Mouse (Mus musculus): Measurements from ENCODE around the gene Gm525. TPM values are rescaled to one million over a fixed set of nuclear protein-coding genes. Genes with fewer than 3 reads are reported as not detected.
A peak's percentile ranks its signal among the peaks of the same experiment; 100 is the strongest.

The Gm525 gene
- polyA plus RNA-seq, 1 experiment from 2014 or later = not detected

DNA sequence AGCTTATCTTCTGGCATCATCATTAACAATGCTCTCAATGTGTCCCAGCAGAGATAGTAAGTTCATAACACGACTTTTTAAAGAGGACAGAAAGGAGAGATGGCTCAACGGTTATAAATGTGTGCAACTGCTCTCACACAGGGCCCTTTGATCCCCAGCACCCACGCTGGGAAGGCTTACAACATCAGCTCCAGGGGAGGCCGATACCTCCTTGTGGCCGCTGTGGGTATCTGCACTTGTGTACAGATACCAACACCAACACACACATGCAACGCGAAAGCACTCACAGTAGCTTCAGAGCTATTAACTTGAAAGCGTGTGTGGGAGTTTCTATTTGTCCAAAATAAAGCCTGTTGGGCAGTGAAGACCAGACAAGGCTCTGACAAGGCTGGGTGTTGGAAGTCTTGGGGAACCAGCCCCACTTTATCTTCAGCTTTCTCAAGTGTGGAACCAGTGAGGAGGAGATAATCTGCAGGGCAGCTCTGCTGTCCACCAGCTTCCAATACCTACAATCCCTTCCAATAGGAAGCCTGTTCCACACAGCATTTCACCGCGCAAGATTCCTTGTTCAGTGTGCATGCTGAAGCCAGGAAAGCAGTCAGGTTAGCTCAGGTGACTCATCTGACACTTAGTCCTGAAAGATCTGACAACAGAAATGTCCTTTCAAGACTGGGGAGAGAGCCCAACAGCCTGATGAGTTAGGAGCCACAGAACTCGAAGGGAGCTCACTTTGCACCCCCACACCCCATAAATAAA, 14.9 kb upstream of the Gm525 start:
- Histone ChIP-seq H3K36me3 (ENCODE audit: control insufficient read depth, insufficient read depth, low read length) (peaks cover 8% of the 10 kb centered on the region), H3K27ac (ENCODE audit: low read depth, low read length) (no peak overlapping the region), H3K9ac (ENCODE audit: low read depth, low read length) (peak overlapping the region; percentile 96), H3K4me3 (ENCODE audit: low read length) (peak overlapping the region; percentile 96), H3K4me1 (ENCODE audit: control insufficient read depth, insufficient read depth, low read depth, low read length) (peaks cover 19% of the 10 kb centered on the region), H3K9me3 (ENCODE audit: control insufficient read depth, low read length) (no peaks in the 10 kb centered on the region), H3K4me2 (ENCODE audit: low read length) (peak overlapping the region; percentile 84), H3K27me3 (replicated peaks; ENCODE audit: control insufficient read depth, insufficient read depth, low read length) (no peaks in the 10 kb centered on the region)
- WGBS = 73% methylated on average over 11 of the region's 11 CpGs
- ATAC-seq = no peak

DNA sequence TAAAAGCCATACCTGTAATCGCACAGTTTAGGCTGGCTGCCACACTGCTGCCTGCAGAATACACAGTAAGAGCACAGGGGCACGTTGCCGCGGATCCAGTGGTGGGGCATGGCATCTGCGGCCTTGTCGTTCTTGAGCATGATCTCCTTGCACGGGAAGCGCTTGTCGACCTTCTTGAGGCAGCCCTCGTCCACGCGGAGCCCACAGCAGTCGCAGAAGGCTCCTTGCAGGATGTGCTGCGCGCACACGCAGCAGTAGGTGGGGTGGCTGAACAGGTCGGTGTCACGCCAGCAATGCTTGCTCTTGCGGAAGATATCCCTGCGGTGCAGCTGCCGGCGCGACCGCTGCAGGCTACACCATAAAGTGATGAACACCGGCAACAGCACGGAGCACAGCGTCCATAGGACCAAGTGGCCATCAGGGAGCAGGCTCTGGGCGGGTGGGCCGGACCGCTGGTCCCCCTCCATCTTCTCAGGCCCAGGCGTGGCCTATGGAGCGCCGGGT, 13.7 kb upstream of the Gm525 start:
- H3K27me3 ChIP-seq (replicated peaks; ENCODE audit: control insufficient read depth, insufficient read depth, low read length) = no peaks in the 10 kb centered on the region
- 0% methylated on average over 33 of the region's 33 CpGs for WGBS

DNA sequence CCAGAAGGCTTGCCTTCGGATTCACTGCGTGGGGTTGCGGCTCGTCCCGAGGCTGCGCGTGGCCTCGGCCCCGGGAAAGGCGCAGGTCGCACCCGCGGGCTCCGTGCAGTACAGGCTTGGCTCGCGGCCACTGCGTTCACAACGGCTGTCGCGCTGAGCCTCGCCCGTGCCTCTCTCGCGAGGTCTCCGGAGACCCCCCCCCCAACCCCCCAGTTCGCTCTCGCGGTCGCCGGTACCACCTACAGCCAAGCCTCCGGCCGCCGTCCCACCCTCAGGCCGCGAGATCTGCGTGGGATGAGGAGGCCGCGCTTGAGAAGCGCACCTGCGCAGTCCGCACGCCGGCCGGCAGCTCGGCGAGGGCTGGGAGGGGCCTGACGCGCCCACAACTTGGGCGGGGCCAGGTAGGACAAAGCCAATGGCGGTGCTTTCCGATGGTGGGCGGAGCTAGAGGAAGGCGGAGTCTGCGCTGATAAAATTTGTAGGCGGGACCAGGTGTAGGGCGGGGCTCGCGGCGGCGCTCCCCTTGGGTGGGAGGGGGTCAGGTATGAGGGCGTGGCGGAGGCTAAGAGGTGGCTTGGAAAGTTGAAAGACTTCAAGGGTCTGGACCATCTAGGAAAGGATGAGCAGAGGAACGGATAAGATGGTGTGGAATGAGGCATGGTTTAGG, 13.1 kb upstream of the Gm525 start:
- WGBS = under 1% methylated on average over 63 of the region's 63 CpGs
- H3K27ac ChIP-seq (ENCODE audit: low read depth, low read length) = peak overlapping the region; percentile 78
- peaks cover 19% of the 10 kb centered on the region for H3K4me1 ChIP-seq (ENCODE audit: control insufficient read depth, insufficient read depth, low read depth, low read length)
- no peaks in the 10 kb centered on the region for H3K36me3 ChIP-seq (ENCODE audit: control insufficient read depth, insufficient read depth, low read length)
- peak overlapping the region; percentile 96 for H3K4me3 ChIP-seq (ENCODE audit: low read length)
- ATAC-seq = peak; percentile 96
- no peaks in the 10 kb centered on the region for H3K9me3 ChIP-seq (ENCODE audit: control insufficient read depth, low read length)
- no peaks in the 10 kb centered on the region for H3K27me3 ChIP-seq (replicated peaks; ENCODE audit: control insufficient read depth, insufficient read depth, low read length)
- peak overlapping the region; percentile 96 for H3K9ac ChIP-seq (ENCODE audit: low read depth, low read length)
- peak overlapping the region; percentile 84 for H3K4me2 ChIP-seq (ENCODE audit: low read length)

More for the DNA sequence above, 13.7 kb upstream of the Gm525 start:
- ATAC-seq = no peak; the same call in 1 of the 2 replicates
- Histone ChIP-seq H3K27ac (ENCODE audit: low read depth, low read length) (peak overlapping the region; percentile 78), H3K4me3 (ENCODE audit: low read length) (peak overlapping the region; percentile 96), H3K9me3 (ENCODE audit: control insufficient read depth, low read length) (no peaks in the 10 kb centered on the region), H3K4me1 (ENCODE audit: control insufficient read depth, insufficient read depth, low read depth, low read length) (peaks cover 19% of the 10 kb centered on the region), H3K4me2 (ENCODE audit: low read length) (peak overlapping the region; percentile 84), H3K9ac (ENCODE audit: low read depth, low read length) (peak overlapping the region; percentile 96), H3K36me3 (ENCODE audit: control insufficient read depth, insufficient read depth, low read length) (no peaks in the 10 kb centered on the region)

GRCm38 (mm10) chr11:89061362-89061761, 12.3 kb upstream of the Gm525 start:
- H3K27me3 ChIP-seq (replicated peaks; ENCODE audit: control insufficient read depth, insufficient read depth, low read length) = no peaks in the 10 kb centered on the region
- H3K9me3 ChIP-seq (ENCODE audit: control insufficient read depth, low read length) = no peaks in the 10 kb centered on the region
- no peaks in the 10 kb centered on the region for H3K36me3 ChIP-seq (ENCODE audit: control insufficient read depth, insufficient read depth, low read length)
- H3K4me2 ChIP-seq (ENCODE audit: low read length) = no peak overlapping the region
- WGBS = 89% methylated on average over 7 of the region's 7 CpGs
- H3K27ac ChIP-seq (ENCODE audit: low read depth, low read length) = no peak overlapping the region
- no peak for ATAC-seq
- H3K4me3 ChIP-seq (ENCODE audit: low read length) = no peak overlapping the region
- H3K9ac ChIP-seq (ENCODE audit: low read depth, low read length) = no peak overlapping the region
- peaks cover 19% of the 10 kb centered on the region for H3K4me1 ChIP-seq (ENCODE audit: control insufficient read depth, insufficient read depth, low read depth, low read length)

DNA sequence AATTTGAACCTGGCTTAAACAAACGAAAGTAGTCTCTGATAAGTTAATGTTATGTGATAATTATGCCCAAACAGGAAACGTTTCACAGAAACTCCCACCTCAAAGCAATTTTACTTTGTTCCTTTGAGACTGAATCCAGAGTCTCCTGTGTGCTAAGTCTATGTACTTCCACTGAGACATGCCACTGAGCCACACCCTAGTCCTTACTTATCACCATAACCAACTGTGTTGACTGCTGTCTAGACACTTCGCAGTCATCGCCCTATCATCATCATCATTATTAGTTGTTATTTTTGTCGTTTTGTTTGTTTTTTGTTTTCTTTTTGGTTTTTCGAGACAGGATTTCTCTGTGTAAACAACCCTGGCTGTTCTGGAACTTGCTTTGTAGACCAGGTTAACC, 9.3 kb upstream of the Gm525 start:
- Histone ChIP-seq H3K4me3 (ENCODE audit: low read length) (no peak overlapping the region), H3K27ac (ENCODE audit: low read depth, low read length) (no peak overlapping the region), H3K36me3 (ENCODE audit: control insufficient read depth, insufficient read depth, low read length) (no peaks in the 10 kb centered on the region), H3K4me2 (ENCODE audit: low read length) (no peak overlapping the region), H3K27me3 (replicated peaks; ENCODE audit: control insufficient read depth, insufficient read depth, low read length) (no peaks in the 10 kb centered on the region), H3K9me3 (ENCODE audit: control insufficient read depth, low read length) (no peaks in the 10 kb centered on the region), H3K4me1 (ENCODE audit: control insufficient read depth, insufficient read depth, low read depth, low read length) (peaks cover 5% of the 10 kb centered on the region), H3K9ac (ENCODE audit: low read depth, low read length) (no peak overlapping the region)
- 88% methylated on average over 6 of the region's 6 CpGs for WGBS
- no peak for ATAC-seq

GRCm38 (mm10) chr11:89065297-89065696, 8.3 kb upstream of the Gm525 start:
- H3K36me3 ChIP-seq (ENCODE audit: control insufficient read depth, insufficient read depth, low read length) = no peaks in the 10 kb centered on the region
- WGBS = 98% methylated on average over 3 of the region's 3 CpGs
- no peak overlapping the region for H3K27ac ChIP-seq (ENCODE audit: low read depth, low read length)
- no peaks in the 10 kb centered on the region for H3K9me3 ChIP-seq (ENCODE audit: control insufficient read depth, low read length)
- H3K27me3 ChIP-seq (replicated peaks; ENCODE audit: control insufficient read depth, insufficient read depth, low read length) = no peaks in the 10 kb centered on the region
- no peak overlapping the region for H3K4me3 ChIP-seq (ENCODE audit: low read length)
- no peak overlapping the region for H3K4me2 ChIP-seq (ENCODE audit: low read length)
- ATAC-seq = no peak
- no peak overlapping the region for H3K9ac ChIP-seq (ENCODE audit: low read depth, low read length)
- no peaks in the 10 kb centered on the region for H3K4me1 ChIP-seq (ENCODE audit: control insufficient read depth, insufficient read depth, low read depth, low read length)

DNA sequence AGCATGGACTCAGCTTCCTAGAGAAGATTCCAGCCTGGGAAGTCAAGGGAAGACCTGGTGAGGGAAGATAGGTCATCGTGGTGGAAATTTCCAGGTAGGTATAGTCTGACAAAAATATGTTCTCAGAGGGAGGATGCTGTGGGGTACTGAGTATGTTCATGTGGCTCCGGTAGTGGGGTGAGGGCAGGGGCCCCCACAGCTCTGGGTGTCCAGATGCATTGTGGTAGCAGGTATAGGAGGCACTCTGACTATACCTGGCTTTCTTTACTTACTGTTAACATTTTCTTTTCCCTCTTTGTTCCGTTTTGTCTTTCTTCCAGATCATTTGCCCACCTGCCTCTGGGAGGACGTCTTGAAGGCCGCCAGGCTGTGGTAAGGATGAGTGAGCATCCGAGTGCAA, 7.5 kb upstream of the Gm525 start:
- ATAC-seq = no peak
- H3K27me3 ChIP-seq (replicated peaks; ENCODE audit: control insufficient read depth, insufficient read depth, low read length) = no peaks in the 10 kb centered on the region
- no peaks in the 10 kb centered on the region for H3K4me1 ChIP-seq (ENCODE audit: control insufficient read depth, insufficient read depth, low read depth, low read length)
- 78% methylated on average over 6 of the region's 6 CpGs for WGBS
- no peak overlapping the region for H3K27ac ChIP-seq (ENCODE audit: low read depth, low read length)
- H3K4me2 ChIP-seq (ENCODE audit: low read length) = no peak overlapping the region
- H3K4me3 ChIP-seq (ENCODE audit: low read length) = no peak overlapping the region
- no peaks in the 10 kb centered on the region for H3K9me3 ChIP-seq (ENCODE audit: control insufficient read depth, low read length)
- H3K36me3 ChIP-seq (ENCODE audit: control insufficient read depth, insufficient read depth, low read length) = no peaks in the 10 kb centered on the region
- no peak overlapping the region for H3K9ac ChIP-seq (ENCODE audit: low read depth, low read length)

GRCm38 (mm10) chr11:89066750-89067149, 6.9 kb upstream of the Gm525 start, which contains the start of gene Dgke:
TSS of gene Dgke (minus strand) at chr11:89066850.
- H3K27ac ChIP-seq (ENCODE audit: low read depth, low read length) = no peak within 1 kb of the TSS
- no peak within 1 kb of the TSS for H3K4me3 ChIP-seq (ENCODE audit: low read length)
- H3K36me3 ChIP-seq (ENCODE audit: control insufficient read depth, insufficient read depth, low read length) = no peaks in the 10 kb centered on the region
- 96% methylated on average over 1 of the region's 1 CpGs for WGBS
- no peak within 1 kb of the TSS for H3K9ac ChIP-seq (ENCODE audit: low read depth, low read length)
- no peak for ATAC-seq
- no peaks in the 10 kb centered on the region for H3K4me1 ChIP-seq (ENCODE audit: control insufficient read depth, insufficient read depth, low read depth, low read length)
- no peak within 1 kb of the TSS for H3K4me2 ChIP-seq (ENCODE audit: low read length)
- no peaks in the 10 kb centered on the region for H3K9me3 ChIP-seq (ENCODE audit: control insufficient read depth, low read length)
- H3K27me3 ChIP-seq (replicated peaks; ENCODE audit: control insufficient read depth, insufficient read depth, low read length) = no peaks in the 10 kb centered on the region

GRCm38 (mm10) chr11:89067301-89067822, 6.3 kb upstream of the Gm525 start:
- H3K9ac ChIP-seq (ENCODE audit: low read depth, low read length) = no peak overlapping the region
- H3K27ac ChIP-seq (ENCODE audit: low read depth, low read length) = no peak overlapping the region
- no peaks in the 10 kb centered on the region for H3K9me3 ChIP-seq (ENCODE audit: control insufficient read depth, low read length)
- H3K4me3 ChIP-seq (ENCODE audit: low read length) = no peak overlapping the region
- ATAC-seq = no peak
- H3K36me3 ChIP-seq (ENCODE audit: control insufficient read depth, insufficient read depth, low read length) = no peaks in the 10 kb centered on the region
- H3K27me3 ChIP-seq (replicated peaks; ENCODE audit: control insufficient read depth, insufficient read depth, low read length) = no peaks in the 10 kb centered on the region
- no peaks in the 10 kb centered on the region for H3K4me1 ChIP-seq (ENCODE audit: control insufficient read depth, insufficient read depth, low read depth, low read length)
- no peak overlapping the region for H3K4me2 ChIP-seq (ENCODE audit: low read length)
- 64% methylated on average over 6 of the region's 6 CpGs for WGBS

Measured in hindbrain, embryonic 16.5 days (tissue).